Comparison of ENCODE assay signal across 15 mouse cellular contexts in the genomic region with DNA sequence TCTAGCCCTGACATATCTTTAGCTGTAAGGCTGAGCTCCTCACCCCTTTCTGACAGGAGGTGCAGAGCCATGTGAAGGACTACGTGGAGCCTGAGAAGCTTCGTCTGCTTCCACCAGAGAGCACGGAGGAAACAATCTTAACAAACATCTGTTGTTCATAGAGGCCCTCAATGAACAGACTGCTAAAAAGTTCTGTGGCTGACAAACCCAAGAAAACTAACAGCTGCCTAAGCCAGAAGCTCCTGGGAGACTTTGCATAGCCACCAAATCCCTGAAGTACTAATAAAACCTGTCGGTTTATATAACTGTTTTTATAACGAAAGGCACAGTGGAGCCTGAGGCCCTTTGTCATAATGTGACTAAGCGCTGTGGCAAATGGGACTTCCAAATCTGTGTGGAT. TPM values are rescaled to one million over a fixed set of nuclear protein-coding genes. Genes with fewer than 3 reads are reported as not detected.
DNase-seq lines count a peak whose midpoint lies in the region; ATAC-seq and TF ChIP-seq lines count a peak whose summit lies in the region.
"Had no signal": no experiment of that assay in that cellular context is flagged by ENCODE, and none has a peak within 500 bp of the region (broad histone marks: within the 10 kb centered on the region; RNA-seq: fewer than 3 reads in every experiment).

No protein-coding gene starts in this region.

- H3K27me3 ChIP-seq in heart, embryonic 15.5 days: no peaks in the 10 kb centered on the region
- no peaks in the 10 kb centered on the region for H3K27me3 ChIP-seq in midbrain, embryonic 12.5 days
- H3K27me3 ChIP-seq in midbrain, postnatal 0 days (ENCODE audit: insufficient read depth, low read length): no peaks in the 10 kb centered on the region
- no peaks in the 10 kb centered on the region for H3K27me3 ChIP-seq in myocyte (ENCODE audit: control insufficient read depth, insufficient read depth, insufficient read length)

- H3K27ac ChIP-seq in heart, embryonic 15.5 days: 0 out of 2 replicates have a peak overlapping the region, but pooled peaks have one; percentile 7
- H3K27ac ChIP-seq in midbrain, embryonic 12.5 days (replicated peaks): 0 out of 2 replicates have a peak overlapping the region, but pooled peaks have one; percentile 5
- no peak overlapping the region for H3K27ac ChIP-seq in midbrain, postnatal 0 days (ENCODE audit: low read depth, low read length)
- H3K27ac ChIP-seq: heart, embryonic 10.5 days; left cerebral cortex, adult 2 months had no signal

- intact Hi-C loops in heart, postnatal 10 days (cut with DNase I): no loop called here

- H3K79me2 ChIP-seq in myocyte (ENCODE audit: control insufficient read depth, insufficient read depth): peaks cover 100% of the 10 kb centered on the region

- WGBS in heart, embryonic 15.5 days: 60% methylated on average over 6 of the region's 6 CpGs
- WGBS in midbrain, embryonic 12.5 days: 69% methylated on average over 6 of the region's 6 CpGs
- 46% methylated on average over 6 of the region's 6 CpGs for WGBS in midbrain, postnatal 0 days

- no peak for DNase-seq in heart, postnatal 10 days
- DNase-seq in midbrain, postnatal 0 days (ENCODE audit: low spot score): no peak
- DNase-seq in fat pad, adult 2 months (ENCODE audit: extremely low read depth, low read depth, low spot score): peak; percentile 42
- no peak for DNase-seq in gastrocnemius, postnatal 25 days
- DNase-seq: cerebellum, postnatal 14 days; kidney, postnatal 36 days; lung, adult 18-20 months had no signal

- TF ChIP-seq POLR2A in myocyte (IDR thresholded peaks at IDR 0.05; ENCODE audit: insufficient read length, low read depth): no peak

- H3K9ac ChIP-seq in heart, embryonic 15.5 days: no peak overlapping the region
- H3K9ac ChIP-seq in midbrain, embryonic 12.5 days (replicated peaks): 0 out of 2 replicates have a peak overlapping the region, but pooled peaks have one; percentile 28
- no peak overlapping the region for H3K9ac ChIP-seq in midbrain, postnatal 0 days (replicated peaks; ENCODE audit: low read length, poor library complexity, severe bottlenecking)

- no peak overlapping the region for H3ac ChIP-seq in myocyte (ENCODE audit: control insufficient read depth, insufficient read length)

- no peak for ATAC-seq in heart, embryonic 15.5 days (replicated peaks; ENCODE audit: insufficient number of reproducible peaks, insufficient read depth, low FRiP score, low read depth)
- ATAC-seq in midbrain, embryonic 12.5 days (ENCODE audit: low FRiP score, low read depth): no peak
- ATAC-seq in midbrain, postnatal 0 days (ENCODE audit: low FRiP score): no peak
- ATAC-seq: CD4-positive, CD25-positive, alpha-beta regulatory T cell, adult 4 months had no signal

- no peak for TF ChIP-seq CTCF in midbrain, postnatal 0 days (IDR thresholded peaks at IDR 0.05)

- no peak overlapping the region for H3K4me2 ChIP-seq in heart, embryonic 15.5 days
- H3K4me2 ChIP-seq in midbrain, embryonic 12.5 days (replicated peaks): no peak overlapping the region
- H3K4me2 ChIP-seq in midbrain, postnatal 0 days (ENCODE audit: low read depth, low read length, poor library complexity, severe bottlenecking): no peak overlapping the region
- H3K4me2 ChIP-seq in myocyte (ENCODE audit: low read depth): peak overlapping the region; percentile 8

- H3K4me3 ChIP-seq in heart, embryonic 15.5 days: no peak overlapping the region
- H3K4me3 ChIP-seq in midbrain, embryonic 12.5 days: no peak overlapping the region
- no peak overlapping the region for H3K4me3 ChIP-seq in midbrain, postnatal 0 days (ENCODE audit: low read depth, low read length)
- H3K4me3 ChIP-seq in myocyte: no peak overlapping the region
- H3K4me3 ChIP-seq: heart, embryonic 10.5 days; left cerebral cortex, adult 2 months had no signal

- H3K9me3 ChIP-seq in heart, embryonic 15.5 days (replicated peaks): no peaks in the 10 kb centered on the region
- no peaks in the 10 kb centered on the region for H3K9me3 ChIP-seq in midbrain, embryonic 12.5 days
- no peaks in the 10 kb centered on the region for H3K9me3 ChIP-seq in midbrain, postnatal 0 days (ENCODE audit: low read length)
- H3K9me3 ChIP-seq: heart, embryonic 10.5 days had no signal

- peaks cover 55% of the 10 kb centered on the region for H3K4me1 ChIP-seq in heart, embryonic 15.5 days (replicated peaks)
- H3K4me1 ChIP-seq in midbrain, embryonic 12.5 days: peaks cover 40% of the 10 kb centered on the region
- peaks cover 4% of the 10 kb centered on the region; the same call in 1 of the 2 replicates for H3K4me1 ChIP-seq in midbrain, postnatal 0 days (ENCODE audit: insufficient read depth, low read length)

- no peaks in the 10 kb centered on the region for H3K36me3 ChIP-seq in heart, embryonic 15.5 days
- H3K36me3 ChIP-seq in midbrain, embryonic 12.5 days: peaks cover 11% of the 10 kb centered on the region; the same call in 1 of the 2 replicates
- H3K36me3 ChIP-seq in midbrain, postnatal 0 days (ENCODE audit: insufficient read depth, low read length): no peaks in the 10 kb centered on the region
- no peaks in the 10 kb centered on the region for H3K36me3 ChIP-seq in myocyte (ENCODE audit: control insufficient read depth, insufficient read depth)

TF ChIP-seq in myocyte, 11 proteins besides CTCF, POLR2A, EP300 and RAD21:
- peak in 1 of 3 experiments; percentile 10 for TF ChIP-seq MYOG (IDR thresholded peaks at IDR 0.05; ENCODE audit: control insufficient read depth in 1 of 3, insufficient read depth in 1 of 3, insufficient read length in 2 of 3, low read depth in 2 of 3)
- TF ChIP-seq TCF3 (IDR thresholded peaks at IDR 0.05; ENCODE audit: insufficient read length, low read depth): no peak
- no peak for TF ChIP-seq MYOD1 (IDR thresholded peaks at IDR 0.05; ENCODE audit: control insufficient read depth in 1 of 3, insufficient read length in 2 of 3, low read depth in 2 of 3)

RNA-seq across cellular contexts. Expression of a gene that starts 9.0 kb away (rescaled TPM):
- polyA plus RNA-seq in heart, embryonic 15.5 days (2015; fragmentation: Nextera tagmentation; extraction: Ambion mirVana): 50.6 and 63.6 TPM in 2 replicates
- total RNA-seq in heart, postnatal 10 days (2021): 10 to 100 TPM; 89.5 to 93.7 TPM
- 78.9 and 79.2 TPM in 2 replicates for polyA plus RNA-seq in midbrain, embryonic 12.5 days (2016; fragmentation: Nextera tagmentation; extraction: Ambion mirVana)
- total RNA-seq in midbrain, postnatal 0 days (2014; rRNA removed): 14.2 and 18.5 TPM in 2 replicates
- 24.9 and 27.0 TPM in 2 replicates for polyA plus RNA-seq in midbrain, postnatal 0 days (2015; fragmentation: Nextera tagmentation; extraction: Ambion mirVana)
- 44.4 TPM for polyA plus RNA-seq in myocyte (2012; fragmentation: generic; extraction: Trizol)
- 100 to 1,000 TPM in 1 of 2 experiments, 10 to 100 TPM in 1; 94.8 to 112 TPM for total RNA-seq in gastrocnemius, postnatal 25 days (2021)

RNA-seq across cellular contexts. Expression of a gene that starts 25.7 kb away (rescaled TPM):
- 0.09 TPM in 2 replicates for polyA plus RNA-seq in heart, embryonic 15.5 days (2015; fragmentation: Nextera tagmentation; extraction: Ambion mirVana)
- total RNA-seq in heart, postnatal 10 days (2021): under 1 TPM; 0.25 to 0.41 TPM
- polyA plus RNA-seq in midbrain, embryonic 12.5 days (2016; fragmentation: Nextera tagmentation; extraction: Ambion mirVana): not detected in 2 replicates
- total RNA-seq in midbrain, postnatal 0 days (2014; rRNA removed): 0.38 and 0.47 TPM in 2 replicates
- polyA plus RNA-seq in midbrain, postnatal 0 days (2015; fragmentation: Nextera tagmentation; extraction: Ambion mirVana): 0.26 and 0.37 TPM in 2 replicates
- polyA plus RNA-seq in myocyte (2012; fragmentation: generic; extraction: Trizol): 0.01 TPM
- not detected for total RNA-seq in gastrocnemius, postnatal 25 days (2021)
- total RNA-seq: left cerebral cortex, adult 2 months; megakaryocyte progenitor cell, adult 5-6 weeks had no signal
- polyA plus RNA-seq: CD4-positive, CD25-positive, alpha-beta regulatory T cell, adult 4 months; small intestine, adult 2 months had no signal

RNA-seq across cellular contexts. Expression of a gene that starts 32.1 kb away (rescaled TPM):
- polyA plus RNA-seq in heart, embryonic 15.5 days (2015; fragmentation: Nextera tagmentation; extraction: Ambion mirVana): 10.4 and 12.9 TPM in 2 replicates
- 10 to 100 TPM; 19.1 to 22.9 TPM for total RNA-seq in heart, postnatal 10 days (2021)
- polyA plus RNA-seq in midbrain, embryonic 12.5 days (2016; fragmentation: Nextera tagmentation; extraction: Ambion mirVana): 13.7 and 14.3 TPM in 2 replicates
- total RNA-seq in midbrain, postnatal 0 days (2014; rRNA removed): 11.2 and 15.5 TPM in 2 replicates
- 8.1 and 8.3 TPM in 2 replicates for polyA plus RNA-seq in midbrain, postnatal 0 days (2015; fragmentation: Nextera tagmentation; extraction: Ambion mirVana)
- polyA plus RNA-seq in myocyte (2012; fragmentation: generic; extraction: Trizol): 20.4 TPM
- total RNA-seq in gastrocnemius, postnatal 25 days (2021): 100 to 1,000 TPM; 114 to 132 TPM
